Mouse (Mus musculus) midbrain, embryonic 12.5 days (tissue): ENCODE measurements around the gene Dnmt3b. TPM values are rescaled to one million over a fixed set of nuclear protein-coding genes. Genes with fewer than 3 reads are reported as not detected.

Source experiments
- ATAC-seq: fragments of 200-750 bp; cut with Nextera tagmentation; 2 replicates; pipeline ENCODE4 v1.8.0; 2017; ENCODE audit warnings: low read depth, moderate TSS enrichment, moderate library complexity; ENCODE audit not compliant: low FRiP score
- H3K27ac ChIP-seq: fragments of 300-500 bp; sonication (generic); replicated peaks from 2 replicates; pipeline ENCODE4 v1.5.1; 2016; ENCODE audit warnings: mild to moderate bottlenecking
- H3K27me3 ChIP-seq: fragments of 300-500 bp; sonication (generic); 2 replicates; pipeline ENCODE4 v1.6.1; 2016; ENCODE audit warnings: mild to moderate bottlenecking
- H3K36me3 ChIP-seq: fragments of 300-500 bp; sonication (generic); 2 replicates; pipeline ENCODE4 v1.6.1; 2016
- H3K4me1 ChIP-seq: fragments of 300-500 bp; sonication (generic); 2 replicates; pipeline ENCODE4 v1.6.1; 2016
- H3K4me2 ChIP-seq: fragments of 300-500 bp; sonication (generic); replicated peaks from 2 replicates; pipeline ENCODE4 v1.6.1; 2016; ENCODE audit warnings: mild to moderate bottlenecking, moderate library complexity
- H3K4me3 ChIP-seq: fragments of 300-500 bp; sonication (generic); 2 replicates; pipeline ENCODE4 v1.5.1; 2016; ENCODE audit warnings: mild to moderate bottlenecking
- H3K9ac ChIP-seq: fragments of 300-500 bp; sonication (generic); replicated peaks from 2 replicates; pipeline ENCODE4 v1.6.1; 2016; ENCODE audit warnings: mild to moderate bottlenecking, moderate library complexity
- H3K9me3 ChIP-seq: fragments of 300-500 bp; sonication (generic); 2 replicates; pipeline ENCODE4 v1.6.1; 2016; ENCODE audit warnings: mild to moderate bottlenecking
- WGBS: fragments of 180-500 bp; shearing (Covaris S2); methylation state at CpG from one replicate; pipeline ENCODE4 v1.1.7; 2016; 5-methylcytosine and 5-hydroxymethylcytosine counted together
- polyA plus RNA-seq: library from polyadenylated mRNA; unstranded; fragments of >200 nt; fragmentation: Nextera tagmentation; extraction: Ambion mirVana; gene quantifications from 2 replicates; pipeline ENCODE4 v1.2.1, GENCODE M21; 2016

Gene Dnmt3b
- polyA plus RNA-seq, 1 experiment from 2014 or later, result 10.3 TPM

GRCm38 (mm10) chr2:153611743-153612142 lies 37.5 kb upstream of the Dnmt3b start:
- no peaks in the 10 kb centered on the region for H3K9me3 ChIP-seq
- H3K4me3 ChIP-seq, result no peak overlapping the region
- H3K9ac ChIP-seq, result no peak overlapping the region
- no peaks in the 10 kb centered on the region for H3K27me3 ChIP-seq
- peaks cover 24% of the 10 kb centered on the region for H3K4me1 ChIP-seq
- ATAC-seq, result no peak
- no peak overlapping the region for H3K27ac ChIP-seq
- peaks cover 7% of the 10 kb centered on the region; the same call in 1 of the 2 replicates for H3K36me3 ChIP-seq
- no peak overlapping the region for H3K4me2 ChIP-seq
- 97% methylated on average over 1 of the region's 1 CpGs for WGBS

GRCm38 (mm10) chr2:153612594-153613281 lies 36.5 kb upstream of the Dnmt3b start:
- no peak for ATAC-seq
- Histone ChIP-seq H3K27me3 (no peaks in the 10 kb centered on the region), H3K27ac (peak overlapping the region; percentile 39; the same call in 1 of the 2 replicates), H3K4me3 (no peak overlapping the region), H3K9me3 (no peaks in the 10 kb centered on the region), H3K36me3 (peaks cover 7% of the 10 kb centered on the region; the same call in 1 of the 2 replicates), H3K4me2 (no peak overlapping the region), H3K9ac (no peak overlapping the region), H3K4me1 (peaks cover 24% of the 10 kb centered on the region)
- WGBS, result 16% methylated on average over 3 of the region's 3 CpGs

GRCm38 (mm10) chr2:153616893-153617292 lies 32.4 kb upstream of the Dnmt3b start:
- no peak overlapping the region for H3K9ac ChIP-seq
- no peak overlapping the region for H3K4me2 ChIP-seq
- H3K9me3 ChIP-seq, result no peaks in the 10 kb centered on the region
- H3K4me1 ChIP-seq, result peaks cover 7% of the 10 kb centered on the region; the same call in 1 of the 2 replicates
- no peak for ATAC-seq
- no peak overlapping the region for H3K27ac ChIP-seq
- H3K27me3 ChIP-seq, result no peaks in the 10 kb centered on the region
- no peak overlapping the region for H3K4me3 ChIP-seq
- peaks cover 47% of the 10 kb centered on the region for H3K36me3 ChIP-seq
- 93% methylated on average over 3 of the region's 3 CpGs for whole genome bisulfite sequencing

- H3K4me2 ChIP-seq, result no peak overlapping the region
- WGBS, result 88% methylated on average over 6 of the region's 6 CpGs
- no peak overlapping the region for H3K4me3 ChIP-seq
- peaks cover 63% of the 10 kb centered on the region for H3K36me3 ChIP-seq
- ATAC-seq, result no peak
- no peaks in the 10 kb centered on the region for H3K4me1 ChIP-seq
- no peak overlapping the region for H3K9ac ChIP-seq
- H3K27me3 ChIP-seq, result no peaks in the 10 kb centered on the region
- H3K9me3 ChIP-seq, result no peaks in the 10 kb centered on the region
- no peak overlapping the region for H3K27ac ChIP-seq
Measured at GRCm38 (mm10) chr2:153618439-153618838, 30.8 kb upstream of the Dnmt3b start.

- 86% methylated on average over 10 of the region's 10 CpGs for WGBS
- Histone ChIP-seq H3K27me3 (no peaks in the 10 kb centered on the region), H3K36me3 (peaks cover 67% of the 10 kb centered on the region)
Measured at GRCm38 (mm10) chr2:153618889-153619288, 30.4 kb upstream of the Dnmt3b start.

GRCm38 (mm10) chr2:153622449-153622848 lies 26.8 kb upstream of the Dnmt3b start:
- WGBS, result 46% methylated on average over 10 of the region's 10 CpGs
- Histone ChIP-seq H3K4me3 (no peak overlapping the region), H3K27ac (no peak overlapping the region), H3K9me3 (no peaks in the 10 kb centered on the region), H3K4me2 (no peak overlapping the region), H3K4me1 (no peaks in the 10 kb centered on the region), H3K27me3 (no peaks in the 10 kb centered on the region), H3K9ac (no peak overlapping the region), H3K36me3 (peaks cover 90% of the 10 kb centered on the region)
- ATAC-seq, result no peak

More at GRCm38 (mm10) chr2:153618889-153619288, 30.4 kb upstream of the Dnmt3b start:
- no peak overlapping the region for H3K27ac ChIP-seq
- H3K4me3 ChIP-seq, result no peak overlapping the region
- ATAC-seq, result no peak
- no peak overlapping the region for H3K9ac ChIP-seq
- no peak overlapping the region for H3K4me2 ChIP-seq
- no peaks in the 10 kb centered on the region for H3K9me3 ChIP-seq
- H3K4me1 ChIP-seq, result no peaks in the 10 kb centered on the region

- no peak overlapping the region for H3K4me2 ChIP-seq
- no peak overlapping the region for H3K9ac ChIP-seq
- peaks cover 26% of the 10 kb centered on the region for H3K36me3 ChIP-seq
- no peak overlapping the region for H3K27ac ChIP-seq
- no peaks in the 10 kb centered on the region for H3K9me3 ChIP-seq
- H3K27me3 ChIP-seq, result 0 out of 2 replicates have a peak, but pooled peaks cover 3% of the 10 kb centered on the region
- H3K4me1 ChIP-seq, result peaks cover 11% of the 10 kb centered on the region
- WGBS, result 87% methylated on average over 3 of the region's 3 CpGs
- no peak for ATAC-seq
- H3K4me3 ChIP-seq, result no peak overlapping the region
Measured at GRCm38 (mm10) chr2:153630950-153631349, 18.3 kb upstream of the Dnmt3b start.

GRCm38 (mm10) chr2:153631976-153632870 lies 17.0 kb upstream of the Dnmt3b start, which contains the start of gene Commd7:
Gene Commd7, minus strand, starts transcription at chr2:153632781.
- H3K4me1 ChIP-seq, result peaks cover 11% of the 10 kb centered on the region
- H3K27ac ChIP-seq, result peak within 1 kb of the TSS; percentile 89
- WGBS, result 5% methylated on average over 53 of the region's 53 CpGs
- peak within 1 kb of the TSS; percentile 91 for H3K4me3 ChIP-seq
- peak within 1 kb of the TSS; percentile 77 for H3K4me2 ChIP-seq
- no peaks in the 10 kb centered on the region for H3K9me3 ChIP-seq
- H3K9ac ChIP-seq, result peak within 1 kb of the TSS; percentile 96
- H3K27me3 ChIP-seq, result 0 out of 2 replicates have a peak, but pooled peaks cover 3% of the 10 kb centered on the region
- H3K36me3 ChIP-seq, result peaks cover 14% of the 10 kb centered on the region
- ATAC-seq, result peak; percentile 92

- H3K4me2 ChIP-seq, result peak overlapping the region; percentile 77
- no peaks in the 10 kb centered on the region for H3K9me3 ChIP-seq
- 0 out of 2 replicates have a peak, but pooled peaks cover 3% of the 10 kb centered on the region for H3K27me3 ChIP-seq
- peaks cover 7% of the 10 kb centered on the region for H3K36me3 ChIP-seq
- H3K27ac ChIP-seq, result peak overlapping the region; percentile 89
- H3K4me3 ChIP-seq, result peak overlapping the region; percentile 91
- peaks cover 11% of the 10 kb centered on the region for H3K4me1 ChIP-seq
- H3K9ac ChIP-seq, result peak overlapping the region; percentile 96
- ATAC-seq, result no peak; the same call in none of the 2 replicates
- WGBS, result 30% methylated on average over 2 of the region's 2 CpGs
Measured at GRCm38 (mm10) chr2:153632871-153633226, 16.4 kb upstream of the Dnmt3b start.

GRCm38 (mm10) chr2:153633259-153633658 lies 16.0 kb upstream of the Dnmt3b start:
- Histone ChIP-seq H3K4me1 (peaks cover 11% of the 10 kb centered on the region), H3K9me3 (no peaks in the 10 kb centered on the region), H3K4me3 (peak overlapping the region; percentile 91; the same call in 1 of the 2 replicates), H3K9ac (0 out of 2 replicates have a peak overlapping the region, but pooled peaks have one; percentile 96), H3K27ac (no peak overlapping the region), H3K36me3 (peaks cover 3% of the 10 kb centered on the region), H3K27me3 (0 out of 2 replicates have a peak, but pooled peaks cover 3% of the 10 kb centered on the region), H3K4me2 (peak overlapping the region; percentile 77)
- no peak for ATAC-seq
- WGBS, result 91% methylated on average over 5 of the region's 5 CpGs

GRCm38 (mm10) chr2:153638977-153639680 lies 10.1 kb upstream of the Dnmt3b start:
- no peaks in the 10 kb centered on the region for H3K9me3 ChIP-seq
- H3K36me3 ChIP-seq, result no peaks in the 10 kb centered on the region
- 0 out of 2 replicates have a peak, but pooled peaks cover 2% of the 10 kb centered on the region for H3K4me1 ChIP-seq
- no peak for ATAC-seq
- H3K9ac ChIP-seq, result no peak overlapping the region
- 13% methylated on average over 15 of the region's 15 CpGs for WGBS
- no peak overlapping the region for H3K27ac ChIP-seq
- 0 out of 2 replicates have a peak, but pooled peaks cover 2% of the 10 kb centered on the region for H3K27me3 ChIP-seq
- H3K4me2 ChIP-seq, result no peak overlapping the region
- H3K4me3 ChIP-seq, result no peak overlapping the region
